Mouse (Mus musculus) midbrain, embryonic 14.5 days (tissue): Measurements from ENCODE around the gene Man2c1. TPM values are rescaled to one million over a fixed set of nuclear protein-coding genes. Genes with fewer than 3 reads are reported as not detected.
A peak's percentile ranks its signal among the peaks of the same experiment; 100 is the strongest.

ENCODE experiments used
- ATAC-seq: fragments of 200-750 bp; cut with Nextera tagmentation; 2 replicates; pipeline ENCODE4 v1.8.0; 2017; ENCODE audit warnings: moderate number of reproducible peaks, moderate library complexity; ENCODE audit not compliant: low FRiP score, low TSS enrichment
- DNase-seq: peaks from one replicate; pipeline ENCODE4 v3.0.0-alpha.2; 2015
- H3K27ac ChIP-seq: fragments of 300-500 bp; sonication (generic); replicated peaks from 2 replicates; pipeline ENCODE4 v1.5.1; 2014; ENCODE audit warnings: mild to moderate bottlenecking, low read depth, low read length, moderate library complexity
- H3K27me3 ChIP-seq: fragments of 300-500 bp; sonication (generic); 2 replicates; pipeline ENCODE4 v1.6.1; 2014; ENCODE audit warnings: low read length, control low read depth, mixed read lengths; ENCODE audit not compliant: control insufficient read depth, insufficient read depth
- H3K36me3 ChIP-seq: fragments of 300-500 bp; sonication (generic); 2 replicates; pipeline ENCODE4 v1.6.1; 2014; ENCODE audit warnings: low read length, control low read depth; ENCODE audit not compliant: control insufficient read depth, insufficient read depth
- H3K4me1 ChIP-seq: fragments of 300-500 bp; sonication (generic); 2 replicates; pipeline ENCODE4 v1.6.1; 2014; ENCODE audit warnings: mild to moderate bottlenecking, antibody characterized with exemption, low read length, control low read depth; ENCODE audit not compliant: control insufficient read depth, insufficient read depth
- H3K4me2 ChIP-seq: fragments of 300-500 bp; sonication (generic); 2 replicates; pipeline ENCODE4 v1.6.1; 2014; ENCODE audit warnings: mild to moderate bottlenecking, low read length, moderate library complexity
- H3K4me3 ChIP-seq: fragments of 300-500 bp; sonication (generic); replicated peaks from 2 replicates; pipeline ENCODE4 v1.5.1; 2014; ENCODE audit warnings: low read depth, low read length
- H3K9ac ChIP-seq: fragments of 300-500 bp; sonication (generic); replicated peaks from 2 replicates; pipeline ENCODE4 v1.6.1; 2014; ENCODE audit warnings: mild to moderate bottlenecking, low read length, moderate library complexity
- H3K9me3 ChIP-seq: fragments of 300-500 bp; sonication (generic); 2 replicates; pipeline ENCODE4 v1.6.1; 2016; ENCODE audit warnings: low read length, control low read depth, mixed read lengths; ENCODE audit not compliant: control insufficient read depth
- WGBS: fragments of 180-500 bp; shearing (Covaris S2); extraction: QIAGEN DNeasy Blood & Tissue Kit; methylation state at CpG from one replicate; pipeline ENCODE4 v1.1.7; 2014; 5-methylcytosine and 5-hydroxymethylcytosine counted together
- polyA plus RNA-seq: library from polyadenylated mRNA; unstranded; fragments of >200 nt; fragmentation: Nextera tagmentation; extraction: Ambion mirVana; gene quantifications from 2 replicates; pipeline ENCODE4 v1.2.1, GENCODE M21; 2014

Gene Man2c1
- 43.0 and 52.2 TPM in 2 replicates for polyA plus RNA-seq

GRCm38 (mm10) chr9:57130577-57131433 lies at the start of gene Man2c1:
Man2c1 (plus strand) TSS chr9:57130690.
- Histone ChIP-seq H3K36me3 (peaks cover 48% of the 10 kb centered on the region), H3K9ac (peak within 1 kb of the TSS; percentile 74), H3K4me2 (peak within 1 kb of the TSS; percentile 92), H3K27me3 (no peaks in the 10 kb centered on the region), H3K4me3 (peak within 1 kb of the TSS; percentile 84), H3K4me1 (peaks cover 12% of the 10 kb centered on the region), H3K27ac (peak within 1 kb of the TSS; percentile 92), H3K9me3 (no peaks in the 10 kb centered on the region)
- ATAC-seq = peak; percentile 90
- DNase-seq = peak; percentile 97
- under 1% methylated on average over 58 of the region's 58 CpGs for WGBS

DNA sequence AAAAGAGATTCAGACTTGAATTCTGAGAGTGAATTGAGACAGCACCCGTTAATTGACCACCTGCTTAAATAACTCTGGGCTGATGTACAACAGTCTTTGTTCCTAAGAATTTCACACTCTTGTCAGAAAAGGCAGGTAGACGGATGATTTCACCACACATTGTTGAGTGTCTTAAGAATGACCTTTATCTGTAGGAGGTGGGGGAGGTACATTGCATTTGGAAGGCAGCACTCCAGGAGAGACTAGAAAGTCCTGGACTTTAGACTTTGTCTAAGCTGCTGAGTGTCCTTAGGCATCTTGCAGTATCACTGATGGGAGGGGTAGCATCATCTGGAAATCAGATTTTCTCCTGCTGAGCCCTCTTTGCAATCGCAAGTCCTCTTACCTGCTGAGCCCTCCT lies 48.3 kb upstream of the Man2c1 start:
- DNase-seq (no peak), ATAC-seq (no peak)
- Histone ChIP-seq H3K9ac (no peak overlapping the region), H3K36me3 (peaks cover 18% of the 10 kb centered on the region; the same call in 1 of the 2 replicates), H3K9me3 (no peaks in the 10 kb centered on the region), H3K4me1 (no peaks in the 10 kb centered on the region), H3K27me3 (no peaks in the 10 kb centered on the region), H3K4me3 (no peak overlapping the region), H3K4me2 (no peak overlapping the region), H3K27ac (no peak overlapping the region)
- WGBS = 86% methylated on average over 3 of the region's 3 CpGs

DNA sequence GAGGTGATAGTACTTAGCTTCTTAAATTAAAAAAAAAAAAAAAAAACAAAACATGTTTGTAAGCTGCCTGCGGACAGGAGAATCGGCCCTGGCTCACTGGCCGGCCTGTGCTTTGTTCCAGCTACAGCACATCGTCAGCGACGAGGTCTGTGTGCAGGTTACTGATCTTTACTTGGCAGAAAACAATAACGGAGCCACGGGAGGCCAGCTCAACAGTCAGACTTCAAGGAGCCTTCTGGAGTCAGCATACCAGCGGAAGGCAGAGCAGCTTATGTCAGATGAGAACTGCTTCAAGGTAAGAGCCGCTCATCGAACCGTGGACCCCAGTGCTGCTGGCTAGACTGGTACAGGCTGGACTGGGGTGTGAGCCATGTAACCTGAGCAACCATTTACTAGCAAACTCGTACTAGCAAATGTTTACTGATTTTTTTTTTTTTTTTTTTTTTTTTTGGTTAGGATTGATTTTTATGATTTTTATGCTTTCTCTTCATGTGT lies 13.2 kb upstream of the Man2c1 start:
- H3K27me3 ChIP-seq = no peaks in the 10 kb centered on the region
- H3K27ac ChIP-seq = no peak overlapping the region
- no peak overlapping the region for H3K9ac ChIP-seq
- WGBS = 89% methylated on average over 13 of the region's 13 CpGs
- H3K9me3 ChIP-seq = no peaks in the 10 kb centered on the region
- no peaks in the 10 kb centered on the region for H3K4me1 ChIP-seq
- DNase-seq (no peak), ATAC-seq (no peak)
- no peak overlapping the region for H3K4me2 ChIP-seq
- H3K36me3 ChIP-seq = peaks cover 90% of the 10 kb centered on the region
- no peak overlapping the region for H3K4me3 ChIP-seq

DNA sequence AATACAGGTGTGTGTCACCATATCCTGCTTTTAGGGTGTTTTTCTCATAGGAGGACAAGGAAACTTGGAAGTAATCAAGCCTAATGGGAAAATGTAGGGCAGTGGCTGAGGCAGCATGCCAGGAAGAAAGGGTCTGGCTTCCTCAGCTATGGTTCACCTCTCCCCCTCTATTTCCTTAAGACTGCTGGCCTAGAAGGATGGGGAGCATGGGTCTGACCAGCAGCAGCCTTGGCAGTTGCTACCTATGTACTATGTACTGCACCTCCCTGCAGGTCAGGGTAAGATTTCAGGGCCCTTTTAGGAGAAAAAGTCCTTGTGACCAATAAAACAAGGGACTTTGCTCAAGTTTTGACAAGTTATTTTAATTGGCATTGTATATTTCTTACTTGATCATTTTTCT lies 849 bp upstream of the Man2c1 start:
- DNase-seq = no peak
- Histone ChIP-seq H3K27ac (no peak overlapping the region), H3K36me3 (peaks cover 50% of the 10 kb centered on the region), H3K4me3 (peak overlapping the region; percentile 84; the same call in 1 of the 2 replicates), H3K9me3 (no peaks in the 10 kb centered on the region), H3K27me3 (no peaks in the 10 kb centered on the region), H3K4me2 (peak overlapping the region; percentile 92), H3K9ac (peak overlapping the region; percentile 74; the same call in 1 of the 2 replicates), H3K4me1 (peaks cover 12% of the 10 kb centered on the region)
- ATAC-seq = no peak

GRCm38 (mm10) chr9:57137246-57137645 lies 6.8 kb downstream of the Man2c1 start:
- WGBS = 90% methylated on average over 6 of the region's 6 CpGs
- Histone ChIP-seq H3K27ac (no peak overlapping the region), H3K9me3 (no peaks in the 10 kb centered on the region), H3K9ac (no peak overlapping the region), H3K36me3 (peaks cover 73% of the 10 kb centered on the region), H3K4me1 (no peaks in the 10 kb centered on the region), H3K4me3 (no peak overlapping the region), H3K27me3 (no peaks in the 10 kb centered on the region), H3K4me2 (no peak overlapping the region)
- ATAC-seq = no peak
- no peak for DNase-seq

GRCm38 (mm10) chr9:57137777-57138176 lies 7.3 kb downstream of the Man2c1 start:
- WGBS = 94% methylated on average over 9 of the region's 9 CpGs
- H3K27me3 ChIP-seq = no peaks in the 10 kb centered on the region
- H3K9me3 ChIP-seq = no peaks in the 10 kb centered on the region
- H3K27ac ChIP-seq = no peak overlapping the region
- H3K9ac ChIP-seq = no peak overlapping the region
- H3K36me3 ChIP-seq = peaks cover 76% of the 10 kb centered on the region
- no peak overlapping the region for H3K4me3 ChIP-seq
- no peak overlapping the region for H3K4me2 ChIP-seq
- no peaks in the 10 kb centered on the region for H3K4me1 ChIP-seq
- ATAC-seq = no peak
- DNase-seq = no peak

DNA sequence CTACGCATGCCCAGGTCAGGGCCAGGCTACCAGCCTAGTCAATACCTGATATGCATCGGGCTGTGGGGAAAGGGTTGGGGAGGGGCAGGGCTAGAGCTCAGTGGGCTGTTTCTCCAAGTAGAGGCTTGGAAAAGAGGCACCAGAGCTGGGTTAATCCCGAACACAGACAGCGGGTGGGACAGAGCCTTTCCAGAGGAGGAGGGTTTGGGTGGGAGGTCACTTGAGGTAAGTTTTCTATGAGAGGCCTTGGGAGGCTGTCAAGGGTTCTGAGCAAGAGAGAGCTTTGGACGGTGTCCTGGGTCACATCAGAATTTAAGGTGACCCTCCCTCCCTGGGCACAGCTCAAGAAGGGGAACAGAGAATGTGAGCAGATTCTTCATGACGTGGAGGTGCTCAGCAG lies 8.0 kb downstream of the Man2c1 start:
- 96% methylated on average over 6 of the region's 6 CpGs for WGBS
- DNase-seq = no peak
- H3K36me3 ChIP-seq = peaks cover 83% of the 10 kb centered on the region
- no peaks in the 10 kb centered on the region for H3K9me3 ChIP-seq
- ATAC-seq = no peak
- H3K9ac ChIP-seq = no peak overlapping the region
- no peaks in the 10 kb centered on the region for H3K4me1 ChIP-seq
- H3K4me3 ChIP-seq = no peak overlapping the region
- H3K4me2 ChIP-seq = no peak overlapping the region
- H3K27ac ChIP-seq = no peak overlapping the region
- H3K27me3 ChIP-seq = no peaks in the 10 kb centered on the region

DNA sequence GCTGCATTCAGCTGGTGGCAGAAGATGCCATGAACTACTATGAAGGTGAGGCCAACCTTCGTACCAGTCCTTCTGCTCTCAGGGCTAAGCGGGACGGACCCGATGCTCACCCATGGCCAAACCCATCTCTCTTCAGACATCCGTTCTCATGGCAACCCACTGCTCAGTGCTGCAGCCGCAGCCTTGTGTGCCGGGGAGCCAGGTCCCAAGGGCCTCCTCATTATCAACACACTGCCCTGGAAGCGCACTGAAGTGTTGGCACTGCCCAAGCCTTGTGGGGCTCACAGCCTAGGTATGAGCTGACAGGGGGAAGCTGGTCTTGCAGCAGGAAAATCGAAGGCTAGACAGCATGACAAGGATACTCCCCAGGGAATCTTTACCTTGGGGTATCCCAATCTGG lies 8.6 kb downstream of the Man2c1 start:
- Histone ChIP-seq H3K36me3 (peaks cover 81% of the 10 kb centered on the region), H3K4me2 (no peak overlapping the region), H3K9ac (no peak overlapping the region), H3K27ac (no peak overlapping the region), H3K9me3 (no peaks in the 10 kb centered on the region), H3K4me3 (no peak overlapping the region), H3K4me1 (no peaks in the 10 kb centered on the region), H3K27me3 (no peaks in the 10 kb centered on the region)
- WGBS = 85% methylated on average over 9 of the region's 9 CpGs
- DNase-seq = no peak
- ATAC-seq = no peak

- Histone ChIP-seq H3K9me3 (no peaks in the 10 kb centered on the region), H3K4me3 (no peak overlapping the region), H3K27ac (no peak overlapping the region), H3K9ac (no peak overlapping the region), H3K36me3 (peaks cover 79% of the 10 kb centered on the region), H3K4me2 (no peak overlapping the region), H3K4me1 (no peaks in the 10 kb centered on the region), H3K27me3 (no peaks in the 10 kb centered on the region)
- no peak for ATAC-seq
- DNase-seq = no peak
- 94% methylated on average over 5 of the region's 5 CpGs for WGBS
Measured at GRCm38 (mm10) chr9:57139571-57139970, 9.1 kb downstream of the Man2c1 start.
